Mouse (Mus musculus): ENCODE data around the gene Gng8. TPM values are rescaled to one million over a fixed set of nuclear protein-coding genes. Genes with fewer than 3 reads are reported as not detected.

Gene Gng8
- total and polyA plus RNA-seq, 3 experiments: 0.39 to 2.2 TPM; not detected in 1

GRCm38 (mm10) chr7:16893612-16894011 is 2.0 kb downstream of the Gng8 start:
- Histone ChIP-seq H3K79me2 (ENCODE audit: control insufficient read depth, insufficient read depth, low read length, poor library complexity) (no peaks in the 10 kb centered on the region), H3K4me3 (ENCODE audit: control insufficient read depth in 1 of 2, insufficient read depth in 1 of 2, low read depth in 2 of 2, low read length in 2 of 2) (no peak overlapping the region), H3K9ac (ENCODE audit: control insufficient read depth, low read depth, low read length, poor library complexity, severe bottlenecking) (no peak overlapping the region), H3K9me3 (replicated peaks; ENCODE audit: insufficient read depth, low read length) (no peaks in the 10 kb centered on the region), H3K4me1 (ENCODE audit: control insufficient read depth in 1 of 2, insufficient read depth in 2 of 2, low read length in 2 of 2) (peaks cover 0 to 10% of the 10 kb centered on the region in 2 experiments; a peak in 2 of 4 replicates), H3K27me3 (ENCODE audit: control insufficient read depth in 1 of 2, insufficient read depth in 2 of 2, low read length in 2 of 2) (no peaks in the 10 kb centered on the region), H3K27ac (ENCODE audit: control insufficient read depth, low read depth, low read length) (no peak overlapping the region), H3K36me3 (ENCODE audit: control insufficient read depth in 1 of 2, insufficient read depth in 2 of 2, low read length in 2 of 2) (no peaks in the 10 kb centered on the region)
- no peak for DNase-seq (ENCODE audit: low read depth, low spot score)
- TF ChIP-seq CHD1 (IDR thresholded peaks at IDR 0.05; ENCODE audit: low read depth, low read length) (no peak), MAX (IDR thresholded peaks at IDR 0.05; ENCODE audit: low read length) (no peak), EP300 (IDR thresholded peaks at IDR 0.05; ENCODE audit: low read depth in 1 of 2, low read length in 2 of 2) (no peak), POLR2AphosphoS5 (IDR thresholded peaks at IDR 0.05; ENCODE audit: borderline replicate concordance, low read depth, low read length) (no peak), MAFK (IDR thresholded peaks at IDR 0.05; ENCODE audit: borderline replicate concordance, low read depth, low read length) (no peak)

- Histone ChIP-seq H3K36me3 (ENCODE audit: control insufficient read depth in 1 of 2, insufficient read depth in 2 of 2, low read length in 2 of 2) (no peaks in the 10 kb centered on the region), H3K4me3 (ENCODE audit: control insufficient read depth in 1 of 2, insufficient read depth in 1 of 2, low read depth in 2 of 2, low read length in 2 of 2) (no peak overlapping the region), H3K9ac (ENCODE audit: control insufficient read depth, low read depth, low read length, poor library complexity, severe bottlenecking) (no peak overlapping the region), H3K27ac (ENCODE audit: control insufficient read depth, low read depth, low read length) (no peak overlapping the region), H3K4me1 (ENCODE audit: control insufficient read depth in 1 of 2, insufficient read depth in 2 of 2, low read length in 2 of 2) (peaks cover 0 to 10% of the 10 kb centered on the region in 2 experiments; a peak in 2 of 4 replicates), H3K79me2 (ENCODE audit: control insufficient read depth, insufficient read depth, low read length, poor library complexity) (no peaks in the 10 kb centered on the region), H3K9me3 (replicated peaks; ENCODE audit: insufficient read depth, low read length) (no peaks in the 10 kb centered on the region), H3K27me3 (ENCODE audit: control insufficient read depth in 1 of 2, insufficient read depth in 2 of 2, low read length in 2 of 2) (peaks cover 0 to 3% of the 10 kb centered on the region in 2 experiments; a peak in 2 of 4 replicates)
- no peak for DNase-seq (ENCODE audit: low read depth, low spot score)
- TF ChIP-seq MAX (IDR thresholded peaks at IDR 0.05; ENCODE audit: low read length) (no peak), POLR2AphosphoS2 (IDR thresholded peaks at IDR 0.05; ENCODE audit: low read length) (no peak), USF2 (IDR thresholded peaks at IDR 0.05; ENCODE audit: borderline replicate concordance in 1 of 2, insufficient read depth in 1 of 2, low read depth in 1 of 2, low read length in 2 of 2) (no peak), JUND (IDR thresholded peaks at IDR 0.05; ENCODE audit: low read depth, low read length) (no peak), RAD21 (IDR thresholded peaks at IDR 0.05; ENCODE audit: low read depth, low read length) (no peak), BHLHE40 (IDR thresholded peaks at IDR 0.05; ENCODE audit: borderline replicate concordance, low read depth, low read length) (no peak), NRF1 (IDR thresholded peaks at IDR 0.05; ENCODE audit: insufficient read depth, low read depth, low read length, poor library complexity, severe bottlenecking) (no peak), CHD2 (IDR thresholded peaks at IDR 0.05; ENCODE audit: low read length) (no peak), ZKSCAN1 (IDR thresholded peaks at IDR 0.05; ENCODE audit: low read depth, low read length) (no peak), RCOR1 (IDR thresholded peaks at IDR 0.05; ENCODE audit: low read depth, low read length) (no peak), SMC3 (IDR thresholded peaks at IDR 0.05; ENCODE audit: low read depth, low read length) (no peak)
Measured at GRCm38 (mm10) chr7:16894279-16894678, 2.7 kb downstream of the Gng8 start.

Measured in MEL (cell line).